8 mouse cellular contexts compared by ENCODE assay signal in the genomic region with DNA sequence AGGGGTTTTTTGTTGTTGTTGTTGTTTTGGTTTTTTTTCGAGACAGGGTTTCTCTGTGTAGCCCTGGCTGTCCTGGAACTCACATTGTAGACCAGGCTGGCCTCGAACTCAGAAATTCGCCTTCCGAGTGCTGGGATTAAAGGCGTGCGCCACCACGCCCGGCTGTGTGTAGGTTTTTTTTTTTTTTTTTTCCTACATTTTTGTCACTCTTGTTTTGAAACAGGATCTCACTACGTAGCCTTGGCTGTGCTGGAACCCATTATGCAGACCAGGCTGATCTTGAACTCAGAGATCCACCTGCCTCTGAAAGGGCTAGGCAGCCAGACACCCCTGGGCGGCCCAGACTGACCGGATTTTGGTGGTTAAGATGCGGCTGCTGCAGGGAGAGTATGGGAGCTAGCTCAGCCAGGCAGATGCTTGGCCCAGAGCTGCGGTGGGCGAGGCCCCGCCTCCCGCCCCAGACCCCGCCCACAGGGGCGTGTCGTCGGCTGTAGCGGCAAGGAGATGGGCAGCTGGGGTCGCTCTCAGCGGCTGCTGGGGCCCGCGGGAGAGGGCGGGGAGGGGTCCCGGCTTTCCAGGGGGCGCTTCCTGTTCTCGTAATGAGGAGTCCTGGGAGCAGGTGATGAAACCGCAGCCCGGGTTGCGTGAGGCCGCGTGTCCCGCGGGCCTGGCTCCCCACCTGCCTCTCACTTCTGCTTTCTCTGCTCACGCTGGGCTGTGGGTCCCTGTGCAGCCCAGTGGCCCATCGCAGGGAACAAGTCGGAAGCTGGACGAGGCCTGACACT. TPM values are rescaled to one million over a fixed set of nuclear protein-coding genes. Genes with fewer than 3 reads are reported as not detected.
A peak's percentile ranks its signal among the peaks of the same experiment; 100 is the strongest.
DNase-seq lines count a peak whose midpoint lies in the region; ATAC-seq and TF ChIP-seq lines count a peak whose summit lies in the region.

No protein-coding gene starts in this region.

- peak; percentile 77 for ATAC-seq in embryonic facial prominence, embryonic 13.5 days (ENCODE audit: insufficient number of reproducible peaks, insufficient read depth, low FRiP score, low TSS enrichment, low read depth)
- ATAC-seq in liver, embryonic 14.5 days (ENCODE audit: insufficient read depth): peak; percentile 76
- ATAC-seq in neural tube, embryonic 11.5 days (ENCODE audit: insufficient read depth, low FRiP score, low TSS enrichment): peak; percentile 95
- peak; percentile 90 for ATAC-seq in stomach, embryonic 16.5 days (ENCODE audit: insufficient read depth, low FRiP score)

- peaks cover 8% of the 10 kb centered on the region; the same call in 1 of the 2 replicates for H3K4me1 ChIP-seq in embryonic facial prominence, embryonic 13.5 days
- H3K4me1 ChIP-seq in liver, embryonic 14.5 days (replicated peaks; ENCODE audit: control insufficient read depth in 2 of 2, insufficient read depth in 2 of 2, low read length in 1 of 2): peaks cover 0 to 2% of the 10 kb centered on the region in 2 experiments; a peak in 1 of 4 replicates
- H3K4me1 ChIP-seq in neural tube, embryonic 11.5 days (ENCODE audit: control insufficient read depth, insufficient read depth, low read length): no peaks in the 10 kb centered on the region; the same call in 1 of the 2 replicates
- H3K4me1 ChIP-seq in stomach, embryonic 16.5 days (ENCODE audit: control insufficient read depth, insufficient read depth, low read length): no peaks in the 10 kb centered on the region; the same call in 1 of the 2 replicates

- DNase-seq in 416B (ENCODE audit: low read depth): peak; percentile 76
- peak; percentile 80 for DNase-seq in adrenal gland, adult 2 months
- peak; percentile 33 for DNase-seq in heart, adult 8-10 months (ENCODE audit: low spot score)
- DNase-seq in kidney, adult 8-10 months: peak; percentile 47 to 66
- DNase-seq in liver, embryonic 14.5 days (ENCODE audit: low read depth in 3 of 3, low spot score in 3 of 3): peak in 1 of 3 experiments; percentile 55
- peak; percentile 93 for DNase-seq in neural tube, embryonic 11.5 days (ENCODE audit: low spot score)

- peak overlapping the region; percentile 61 for H3K9ac ChIP-seq in embryonic facial prominence, embryonic 13.5 days
- peak overlapping the region; percentile 43; the same call in 1 of the 2 replicates for H3K9ac ChIP-seq in liver, embryonic 14.5 days (replicated peaks)
- peak overlapping the region; percentile 11; the same call in 1 of the 2 replicates for H3K9ac ChIP-seq in neural tube, embryonic 11.5 days (ENCODE audit: low read length)
- H3K9ac ChIP-seq in stomach, embryonic 16.5 days (ENCODE audit: low read length): peak overlapping the region; percentile 52

- peak overlapping the region; percentile 46 for H3K4me3 ChIP-seq in embryonic facial prominence, embryonic 13.5 days
- peak overlapping the region; percentile 42 to 63 for H3K4me3 ChIP-seq in liver, embryonic 14.5 days (ENCODE audit: insufficient read depth in 1 of 2, low read depth in 2 of 2, low read length in 2 of 2)
- peak overlapping the region; percentile 35 for H3K4me3 ChIP-seq in neural tube, embryonic 11.5 days (ENCODE audit: low read depth, low read length)
- H3K4me3 ChIP-seq in stomach, embryonic 16.5 days (replicated peaks; ENCODE audit: low read length): peak overlapping the region; percentile 49

- H3K36me3 ChIP-seq in embryonic facial prominence, embryonic 13.5 days: no peaks in the 10 kb centered on the region
- H3K36me3 ChIP-seq in liver, embryonic 14.5 days (replicated peaks; ENCODE audit: control insufficient read depth, insufficient read depth, low read depth): no peaks in the 10 kb centered on the region
- no peaks in the 10 kb centered on the region for H3K36me3 ChIP-seq in neural tube, embryonic 11.5 days (ENCODE audit: control insufficient read depth, insufficient read depth, low read length)
- no peaks in the 10 kb centered on the region for H3K36me3 ChIP-seq in stomach, embryonic 16.5 days (ENCODE audit: control insufficient read depth, insufficient read depth, low read length)

- H3K27me3 ChIP-seq in embryonic facial prominence, embryonic 13.5 days: peaks cover 12% of the 10 kb centered on the region
- H3K27me3 ChIP-seq in liver, embryonic 14.5 days (ENCODE audit: control insufficient read depth, insufficient read depth, low read length): no peaks in the 10 kb centered on the region; the same call in 1 of the 2 replicates
- 0 out of 2 replicates have a peak, but pooled peaks cover 4% of the 10 kb centered on the region for H3K27me3 ChIP-seq in neural tube, embryonic 11.5 days (ENCODE audit: control insufficient read depth, insufficient read depth, low read length)
- no peaks in the 10 kb centered on the region for H3K27me3 ChIP-seq in stomach, embryonic 16.5 days (ENCODE audit: control insufficient read depth, insufficient read depth, low read length)

- no peak overlapping the region for H3K27ac ChIP-seq in embryonic facial prominence, embryonic 13.5 days
- H3K27ac ChIP-seq in liver, embryonic 14.5 days: no peak overlapping the region
- no peak overlapping the region for H3K27ac ChIP-seq in neural tube, embryonic 11.5 days (ENCODE audit: low read depth, low read length)
- H3K27ac ChIP-seq in stomach, embryonic 16.5 days (ENCODE audit: low read length): no peak overlapping the region

- TF ChIP-seq EP300 in liver, embryonic 14.5 days (IDR thresholded peaks at IDR 0.05; ENCODE audit: low read depth): no peak

- H3K4me2 ChIP-seq in embryonic facial prominence, embryonic 13.5 days: peak overlapping the region; percentile 81
- peak overlapping the region; percentile 84 for H3K4me2 ChIP-seq in liver, embryonic 14.5 days (ENCODE audit: low read depth)
- peak overlapping the region; percentile 48 for H3K4me2 ChIP-seq in neural tube, embryonic 11.5 days (ENCODE audit: low read depth)
- peak overlapping the region; percentile 75 for H3K4me2 ChIP-seq in stomach, embryonic 16.5 days (ENCODE audit: low read depth, low read length)

- H3K9me3 ChIP-seq in embryonic facial prominence, embryonic 13.5 days: no peaks in the 10 kb centered on the region
- H3K9me3 ChIP-seq in liver, embryonic 14.5 days (ENCODE audit: control insufficient read depth, low read length): no peaks in the 10 kb centered on the region
- H3K9me3 ChIP-seq in neural tube, embryonic 11.5 days (ENCODE audit: control insufficient read depth, low read length): no peaks in the 10 kb centered on the region
- no peaks in the 10 kb centered on the region for H3K9me3 ChIP-seq in stomach, embryonic 16.5 days (replicated peaks; ENCODE audit: control insufficient read depth, low read length)

- 10% methylated on average over 38 of the region's 40 CpGs for WGBS in embryonic facial prominence, embryonic 13.5 days
- WGBS in liver, embryonic 14.5 days (ENCODE audit: insufficient replicate concordance): 7% methylated on average over 40 of the region's 40 CpGs
- WGBS in neural tube, embryonic 11.5 days: 14% methylated on average over 39 of the region's 40 CpGs
- WGBS in stomach, embryonic 16.5 days: 9% methylated on average over 40 of the region's 40 CpGs

- no peak for TF ChIP-seq CTCF in liver, embryonic 14.5 days (IDR thresholded peaks at IDR 0.05; ENCODE audit: low read depth)

RNA-seq across cellular contexts. Expression of gene Tmem161a, which starts 13.9 kb away (rescaled TPM):
- total RNA-seq in adrenal gland, adult 2 months (2021): 10 to 100 TPM; 66.5 to 74.0 TPM
- polyA plus RNA-seq in adrenal gland, adult 2 months (2012; rRNA removed): 277 and 300 TPM in 2 replicates
- 68.5 and 70.5 TPM in 2 replicates for polyA plus RNA-seq in embryonic facial prominence, embryonic 13.5 days (2015; fragmentation: Nextera tagmentation; extraction: Ambion mirVana)
- total RNA-seq in heart, adult 8-10 months (2022): 100 to 1,000 TPM in 3 of 4 experiments, 10 to 100 TPM in 1; 93.6 to 114 (median 106) TPM
- polyA plus RNA-seq in liver, embryonic 14.5 days (2012; rRNA removed): 33.0 and 38.0 TPM in 2 replicates
- 15.6 TPM in 2 replicates for polyA plus RNA-seq in liver, embryonic 14.5 days (2014; fragmentation: Nextera tagmentation; extraction: Ambion mirVana)
- 36.4 and 36.8 TPM in 2 replicates for polyA plus RNA-seq in neural tube, embryonic 11.5 days (2014; fragmentation: Nextera tagmentation; extraction: Ambion mirVana)
- 64.2 and 64.8 TPM in 2 replicates for polyA plus RNA-seq in stomach, embryonic 16.5 days (2015; fragmentation: Nextera tagmentation; extraction: Ambion mirVana)

RNA-seq across cellular contexts. Expression of gene Mef2b, which starts 18.8 kb away (rescaled TPM):
- total RNA-seq in adrenal gland, adult 2 months (2021): under 1 TPM; 0.45 to 0.63 TPM
- polyA plus RNA-seq in adrenal gland, adult 2 months (2012; rRNA removed): 1.5 and 2.2 TPM in 2 replicates
- polyA plus RNA-seq in embryonic facial prominence, embryonic 13.5 days (2015; fragmentation: Nextera tagmentation; extraction: Ambion mirVana): 2.0 and 4.2 TPM in 2 replicates
- total RNA-seq in heart, adult 8-10 months (2022): under 1 TPM in 3 of 4 experiments, not detected in 1; 0.25 to 0.78 (median 0.29) TPM
- 0.03 and 0.04 TPM in 2 replicates for polyA plus RNA-seq in liver, embryonic 14.5 days (2012; rRNA removed)
- not detected in 2 replicates for polyA plus RNA-seq in liver, embryonic 14.5 days (2014; fragmentation: Nextera tagmentation; extraction: Ambion mirVana)
- 0.39 and 0.58 TPM in 2 replicates for polyA plus RNA-seq in neural tube, embryonic 11.5 days (2014; fragmentation: Nextera tagmentation; extraction: Ambion mirVana)
- 0.25 TPM in 2 replicates for polyA plus RNA-seq in stomach, embryonic 16.5 days (2015; fragmentation: Nextera tagmentation; extraction: Ambion mirVana)

RNA-seq across cellular contexts. Expression of gene Borcs8, which starts 19.0 kb away (rescaled TPM):
- 10 to 100 TPM; 57.1 to 57.8 TPM for total RNA-seq in adrenal gland, adult 2 months (2021)
- 70.4 and 84.8 TPM in 2 replicates for polyA plus RNA-seq in adrenal gland, adult 2 months (2012; rRNA removed)
- 56.1 and 57.4 TPM in 2 replicates for polyA plus RNA-seq in embryonic facial prominence, embryonic 13.5 days (2015; fragmentation: Nextera tagmentation; extraction: Ambion mirVana)
- total RNA-seq in heart, adult 8-10 months (2022): 10 to 100 TPM; 17.9 to 23.3 (median 23.2) TPM
- 27.0 and 27.1 TPM in 2 replicates for polyA plus RNA-seq in liver, embryonic 14.5 days (2012; rRNA removed)
- polyA plus RNA-seq in liver, embryonic 14.5 days (2014; fragmentation: Nextera tagmentation; extraction: Ambion mirVana): 25.1 and 25.4 TPM in 2 replicates
- 52.1 and 52.2 TPM in 2 replicates for polyA plus RNA-seq in neural tube, embryonic 11.5 days (2014; fragmentation: Nextera tagmentation; extraction: Ambion mirVana)
- 38.0 and 42.8 TPM in 2 replicates for polyA plus RNA-seq in stomach, embryonic 16.5 days (2015; fragmentation: Nextera tagmentation; extraction: Ambion mirVana)

RNA-seq across cellular contexts. Expression of gene Rfxank, which starts 19.3 kb away (rescaled TPM):
- 10 to 100 TPM; 15.4 to 18.0 TPM for total RNA-seq in adrenal gland, adult 2 months (2021)
- 13.6 and 16.6 TPM in 2 replicates for polyA plus RNA-seq in adrenal gland, adult 2 months (2012; rRNA removed)
- 26.4 and 27.5 TPM in 2 replicates for polyA plus RNA-seq in embryonic facial prominence, embryonic 13.5 days (2015; fragmentation: Nextera tagmentation; extraction: Ambion mirVana)
- total RNA-seq in heart, adult 8-10 months (2022): 10 to 100 TPM; 16.7 to 22.7 (median 18.8) TPM
- 5.3 and 6.4 TPM in 2 replicates for polyA plus RNA-seq in liver, embryonic 14.5 days (2012; rRNA removed)
- 6.1 and 7.0 TPM in 2 replicates for polyA plus RNA-seq in liver, embryonic 14.5 days (2014; fragmentation: Nextera tagmentation; extraction: Ambion mirVana)
- polyA plus RNA-seq in neural tube, embryonic 11.5 days (2014; fragmentation: Nextera tagmentation; extraction: Ambion mirVana): 13.0 and 13.3 TPM in 2 replicates
- 14.5 and 17.1 TPM in 2 replicates for polyA plus RNA-seq in stomach, embryonic 16.5 days (2015; fragmentation: Nextera tagmentation; extraction: Ambion mirVana)

RNA-seq across cellular contexts. Expression of gene Nr2c2ap, which starts 27.1 kb away (rescaled TPM):
- total RNA-seq in adrenal gland, adult 2 months (2021): 10 to 100 TPM; 19.1 to 20.0 TPM
- polyA plus RNA-seq in adrenal gland, adult 2 months (2012; rRNA removed): 11.9 and 12.4 TPM in 2 replicates
- 26.7 and 28.4 TPM in 2 replicates for polyA plus RNA-seq in embryonic facial prominence, embryonic 13.5 days (2015; fragmentation: Nextera tagmentation; extraction: Ambion mirVana)
- total RNA-seq in heart, adult 8-10 months (2022): 1 to 10 TPM; 7.5 to 8.9 (median 8.4) TPM
- 9.3 and 11.1 TPM in 2 replicates for polyA plus RNA-seq in liver, embryonic 14.5 days (2012; rRNA removed)
- 11.8 and 12.0 TPM in 2 replicates for polyA plus RNA-seq in liver, embryonic 14.5 days (2014; fragmentation: Nextera tagmentation; extraction: Ambion mirVana)
- 18.9 and 20.6 TPM in 2 replicates for polyA plus RNA-seq in neural tube, embryonic 11.5 days (2014; fragmentation: Nextera tagmentation; extraction: Ambion mirVana)
- polyA plus RNA-seq in stomach, embryonic 16.5 days (2015; fragmentation: Nextera tagmentation; extraction: Ambion mirVana): 35.7 and 37.1 TPM in 2 replicates

Comparison
In these comparisons a context has a peak if more than half of its experiments do, and no peak if none do; other contexts are left out.
1. H3K9ac ChIP-seq: peak in every context shown above with its lines; median percentile 61 in embryonic facial prominence, embryonic 13.5 days; 52 in stomach, embryonic 16.5 days; 43 in liver, embryonic 14.5 days; 11 in neural tube, embryonic 11.5 days.